Mouse (Mus musculus) ES-E14 (cell line): Measurements from ENCODE around the gene Ppp1r1b.

Experiments
- CHD2 ChIP-seq: IDR thresholded peaks from 2 replicates; pipeline ENCODE4 v1.6.1; 2014; ENCODE audit warnings: mild to moderate bottlenecking, low read depth, low read length, inconsistent platforms
- MAFK ChIP-seq: IDR thresholded peaks from 2 replicates; pipeline ENCODE4 v1.6.1; 2014; ENCODE audit warnings: mild to moderate bottlenecking, low read depth, low read length, inconsistent platforms; ENCODE audit not compliant: insufficient read depth
- ZC3H11A ChIP-seq: IDR thresholded peaks from 2 replicates; pipeline ENCODE4 v1.6.1; 2012; ENCODE audit warnings: low read depth, mild to moderate bottlenecking, inconsistent platforms, low read length, borderline replicate concordance
- ZNF384 ChIP-seq: IDR thresholded peaks from 2 replicates; pipeline ENCODE4 v1.6.1; 2012; ENCODE audit warnings: low read depth, low read length, inconsistent platforms

DNA sequence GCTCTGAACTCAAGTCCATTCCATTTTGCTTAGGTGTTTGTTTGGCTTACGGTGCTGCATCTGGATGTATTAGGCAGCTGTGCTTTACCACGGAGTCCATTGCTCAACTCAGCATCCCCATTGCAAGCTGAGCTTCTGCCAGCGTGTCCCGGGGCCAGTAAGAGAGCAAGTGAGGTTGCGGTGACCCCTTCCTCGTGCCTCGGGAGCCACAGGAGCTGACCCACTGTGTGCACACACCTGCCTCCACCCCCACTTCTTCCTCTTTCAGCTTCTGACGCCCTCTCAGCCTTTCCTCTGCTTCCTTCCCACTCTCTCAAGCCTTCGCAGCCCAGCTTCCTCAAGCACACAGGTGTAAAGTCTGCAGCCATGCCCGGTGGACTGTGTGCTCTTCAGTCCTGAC, 18.1 kb downstream of the Ppp1r1b start:
- TF ChIP-seq ZNF384 (no peak), CHD2 (no peak), MAFK (no peak), ZC3H11A (no peak)
